Mouse (Mus musculus) cerebellum, adult 2 months (tissue): ENCODE results near the gene Uaca. TPM values are rescaled to one million over a fixed set of nuclear protein-coding genes. Genes with fewer than 3 reads are reported as not detected.
A peak's percentile ranks its signal among the peaks of the same experiment; 100 is the strongest.

ENCODE experiments used
- DNase-seq, 2 experiments: peaks; one replicate each; pipeline ENCODE4 v3.0.0; 2021
- H3K27ac ChIP-seq: fragments of 200-500 bp; 2 replicates; pipeline ENCODE4 v1.5.1; 2012; ENCODE audit warnings: low read length, control low read depth, inconsistent platforms; ENCODE audit not compliant: insufficient read depth
- H3K27me3 ChIP-seq: fragments of 200-500 bp; 2 replicates; pipeline ENCODE4 v1.6.1; 2012; ENCODE audit warnings: inconsistent platforms, mild to moderate bottlenecking, low read length, moderate library complexity; ENCODE audit not compliant: control insufficient read depth, insufficient read depth
- H3K4me1 ChIP-seq: fragments of 200-500 bp; 2 replicates; pipeline ENCODE4 v1.6.1; 2011; ENCODE audit warnings: low read length; ENCODE audit not compliant: control insufficient read depth, insufficient read depth
- H3K4me3 ChIP-seq: fragments of 200-500 bp; replicated peaks from 2 replicates; pipeline ENCODE3; 2011; ENCODE audit warnings: mild to moderate bottlenecking, low read depth, low read length, control low read depth; ENCODE audit not compliant: insufficient read depth
- CTCF ChIP-seq: fragments of 200-500 bp; IDR thresholded peaks from 2 replicates; pipeline ENCODE4 v1.5.1; 2011; ENCODE audit warnings: low read depth, mild to moderate bottlenecking, control low read depth, low read length, moderate library complexity, borderline replicate concordance; ENCODE audit not compliant: insufficient read depth
- POLR2A ChIP-seq: fragments of 200-500 bp; IDR thresholded peaks from 2 replicates; pipeline ENCODE4 v1.6.1; 2011; ENCODE audit warnings: low read length, control low read depth, borderline replicate concordance; ENCODE audit not compliant: insufficient read depth
- WGBS: fragments of 180-500 bp; shearing (Covaris S2); methylation state at CpG from one replicate; pipeline ENCODE4 v1.1.7; 2018; 5-methylcytosine and 5-hydroxymethylcytosine counted together
- polyA plus RNA-seq: library from polyadenylated mRNA; depleted of rRNA; stranded (reverse); fragments of >200 nt; gene quantifications from 2 replicates; pipeline ENCODE4 v1.2.3, GENCODE M21; 2012

Gene Uaca
- polyA plus RNA-seq, 1 experiment, result 6.7 TPM

- no peak for DNase-seq
- TF ChIP-seq POLR2A (no peak), CTCF (no peak)
- no peaks in the 10 kb centered on the region for H3K27me3 ChIP-seq
- WGBS, result 88% methylated on average over 2 of the region's 2 CpGs
- H3K4me3 ChIP-seq, result no peak overlapping the region
- no peak overlapping the region for H3K27ac ChIP-seq
- H3K4me1 ChIP-seq, result no peaks in the 10 kb centered on the region
Observed at GRCm38 (mm10) chr9:60773713-60774112, 20.6 kb upstream of the Uaca start.

GRCm38 (mm10) chr9:60776899-60777298, 17.4 kb upstream of the Uaca start:
- peak in 1 of 2 experiments; percentile 15 for DNase-seq
- no peak overlapping the region for H3K4me3 ChIP-seq
- 67% methylated on average over 9 of the region's 9 CpGs for WGBS
- TF ChIP-seq POLR2A (no peak), CTCF (no peak)
- H3K27me3 ChIP-seq, result no peaks in the 10 kb centered on the region
- H3K27ac ChIP-seq, result no peak overlapping the region
- H3K4me1 ChIP-seq, result no peaks in the 10 kb centered on the region

- TF ChIP-seq CTCF (no peak), POLR2A (no peak)
- Histone ChIP-seq H3K27me3 (no peaks in the 10 kb centered on the region), H3K4me3 (no peak overlapping the region), H3K27ac (no peak overlapping the region), H3K4me1 (no peaks in the 10 kb centered on the region)
- no peak for DNase-seq
- WGBS, result 85% methylated on average over 9 of the region's 9 CpGs
Observed at GRCm38 (mm10) chr9:60782057-60782789, 12.1 kb upstream of the Uaca start.

- WGBS, result 38% methylated on average over 4 of the region's 4 CpGs
- Histone ChIP-seq H3K4me1 (no peaks in the 10 kb centered on the region), H3K27me3 (no peaks in the 10 kb centered on the region), H3K4me3 (no peak overlapping the region), H3K27ac (no peak overlapping the region)
- no peak for DNase-seq
- TF ChIP-seq CTCF (no peak), POLR2A (no peak)
Observed at GRCm38 (mm10) chr9:60785069-60785468, 9.3 kb upstream of the Uaca start.

- H3K27me3 ChIP-seq, result no peaks in the 10 kb centered on the region; the same call in 1 of the 2 replicates
- H3K4me1 ChIP-seq, result no peaks in the 10 kb centered on the region
- no peak for DNase-seq
- 46% methylated on average over 2 of the region's 2 CpGs for WGBS
- no peak for TF ChIP-seq POLR2A
- TF ChIP-seq CTCF, result no peak
- H3K27ac ChIP-seq, result no peak overlapping the region
- no peak overlapping the region for H3K4me3 ChIP-seq
Observed at GRCm38 (mm10) chr9:60787517-60788110, 6.7 kb upstream of the Uaca start.

GRCm38 (mm10) chr9:60790282-60790681, 4.1 kb upstream of the Uaca start:
- TF ChIP-seq CTCF, result no peak
- 84% methylated on average over 2 of the region's 2 CpGs for WGBS

GRCm38 (mm10) chr9:60794841-60795351, 554 bp downstream of the Uaca start:
- TF ChIP-seq CTCF (no peak), POLR2A (no peak)
- 3% methylated on average over 30 of the region's 30 CpGs for WGBS
- DNase-seq, result peak in 1 of 2 experiments; percentile 8
- H3K4me1 ChIP-seq, result peaks cover 3% of the 10 kb centered on the region; the same call in 1 of the 2 replicates
- H3K27ac ChIP-seq, result no peak overlapping the region
- H3K27me3 ChIP-seq, result no peaks in the 10 kb centered on the region; the same call in 1 of the 2 replicates
- peak overlapping the region; percentile 63 for H3K4me3 ChIP-seq

More at GRCm38 (mm10) chr9:60790282-60790681, 4.1 kb upstream of the Uaca start:
- no peaks in the 10 kb centered on the region; the same call in 1 of the 2 replicates for H3K27me3 ChIP-seq
- no peak for DNase-seq
- H3K4me3 ChIP-seq, result no peak overlapping the region
- no peak overlapping the region for H3K27ac ChIP-seq
- peaks cover 3% of the 10 kb centered on the region; the same call in 1 of the 2 replicates for H3K4me1 ChIP-seq

GRCm38 (mm10) chr9:60796076-60796475, 1.7 kb downstream of the Uaca start:
- no peak overlapping the region for H3K27ac ChIP-seq
- no peak overlapping the region for H3K4me3 ChIP-seq
- H3K27me3 ChIP-seq, result no peaks in the 10 kb centered on the region; the same call in 1 of the 2 replicates
- WGBS, result 77% methylated on average over 7 of the region's 7 CpGs
- TF ChIP-seq CTCF (no peak), POLR2A (no peak)
- H3K4me1 ChIP-seq, result peaks cover 3% of the 10 kb centered on the region; the same call in 1 of the 2 replicates
- no peak for DNase-seq
